Mouse (Mus musculus) G1E (cell line): ENCODE data around the gene Lpin2.

ENCODE experiments used
- CTCF ChIP-seq: IDR thresholded peaks from 2 replicates; pipeline ENCODE4 v1.5.1; 2012; ENCODE audit warnings: low read depth, low read length, inconsistent platforms, mixed read lengths
- GATA2 ChIP-seq: IDR thresholded peaks from 2 replicates; pipeline ENCODE4 v1.6.1; 2012; ENCODE audit warnings: low read depth, low read length, inconsistent platforms, borderline replicate concordance

- TF ChIP-seq CTCF (no peak), GATA2 (no peak)
Observed at GRCm38 (mm10) chr17:71153356-71153755, 29.0 kb upstream of the Lpin2 start.
